Mouse (Mus musculus) left cerebral cortex, postnatal 4 days (tissue): ENCODE data around the gene Smim6. TPM values are rescaled to one million over a fixed set of nuclear protein-coding genes. Genes with fewer than 3 reads are reported as not detected.
A peak's percentile ranks its signal among the peaks of the same experiment; 100 is the strongest.

Experiments used
- DNase-seq: peaks from one replicate; pipeline ENCODE4 v3.0.0-alpha.2; 2022
- intact Hi-C: fragments of 180-260 bp; cut with DNase I; formaldehyde crosslinking; loops from one replicate; pipeline ENCODE4 v1.15.1; 2025
- total RNA-seq, 2 experiments: library from RNA; stranded (reverse); gene quantifications; 2 replicates each; pipeline ENCODE4 v1.2.3; 2021

Gene Smim6
- total RNA-seq, 2 experiments from 2014 or later: not detected

GRCm38 (mm10) chr11:115933108-115933746 lies 21.4 kb downstream of the Smim6 start, which contains the start of the genes Sap30bp and Recql5:
Gene Sap30bp, plus strand, starts transcription at chr11:115933282.
Gene Recql5, minus strand, starts transcription at chr11:115933477.
- intact Hi-C loops: no loop called here
- peak; percentile 98 for DNase-seq

DNA sequence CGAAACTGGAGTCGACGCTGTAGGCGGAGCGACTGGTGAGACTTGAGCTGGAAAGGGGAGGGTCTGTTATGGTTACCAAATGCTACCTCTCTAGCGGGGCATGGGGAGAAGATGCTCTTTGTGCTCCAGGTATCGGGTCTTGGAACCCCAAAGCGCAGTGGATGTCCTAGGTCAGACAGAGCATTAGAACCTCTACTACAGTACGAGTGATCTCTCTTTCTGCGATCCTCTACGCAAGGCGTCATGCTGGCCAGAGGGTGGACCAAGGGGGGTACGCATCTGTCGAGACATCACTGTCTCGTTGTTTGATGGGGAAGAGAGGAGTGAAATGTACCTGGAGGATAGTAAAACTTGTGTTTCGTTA lies 21.9 kb downstream of the Smim6 start:
- intact Hi-C loops: no loop called here
- DNase-seq: no peak

DNA sequence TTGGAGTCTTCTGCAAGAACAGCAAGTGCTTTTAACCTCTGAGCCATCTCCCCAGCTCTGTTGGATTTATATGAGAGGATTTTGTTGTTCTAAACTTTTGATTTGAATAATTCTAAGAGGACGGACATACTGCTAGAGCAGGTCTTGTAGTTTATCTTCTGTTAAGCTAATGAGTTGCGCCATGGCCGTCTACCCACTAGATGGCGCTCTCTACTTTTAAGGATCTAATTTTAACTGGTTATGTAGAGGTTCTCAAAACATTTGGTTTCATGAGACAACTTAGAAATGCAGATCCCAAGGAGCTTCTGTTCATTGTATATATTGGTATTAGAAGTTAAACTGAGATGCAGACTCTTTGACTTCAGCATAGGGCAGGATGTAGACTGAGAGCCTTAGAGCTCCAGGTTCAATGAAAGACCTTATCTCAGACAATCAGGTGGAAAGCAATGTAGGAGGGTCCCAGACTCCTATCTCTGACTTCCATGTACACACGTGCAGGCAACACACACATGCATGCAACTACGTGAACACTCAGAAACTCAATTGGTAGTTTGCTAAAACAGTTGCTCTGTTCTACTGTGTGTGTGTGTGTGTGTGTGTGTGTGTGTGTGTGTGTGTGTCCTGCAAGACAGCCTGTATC lies 28.0 kb downstream of the Smim6 start:
- intact Hi-C loops: loop anchor here (5.0 kb wide), 1 partner anchor 62 kb away; no protein-coding TSS in a partner anchor

GRCm38 (mm10) chr11:115941980-115942379 lies 30.2 kb downstream of the Smim6 start:
- intact Hi-C loops: no loop called here
- DNase-seq: no peak

More for the DNA sequence above, 28.0 kb downstream of the Smim6 start:
- peak; percentile 68 for DNase-seq

GRCm38 (mm10) chr11:115945247-115945646 lies 33.4 kb downstream of the Smim6 start:
- intact Hi-C loops: no loop called here

GRCm38 (mm10) chr11:115946221-115946828 lies 34.5 kb downstream of the Smim6 start:
- intact Hi-C loops: no loop called here
- no peak for DNase-seq

More at GRCm38 (mm10) chr11:115945247-115945646, 33.4 kb downstream of the Smim6 start:
- no peak for DNase-seq

GRCm38 (mm10) chr11:115948316-115948715 lies 36.5 kb downstream of the Smim6 start:
- intact Hi-C loops: no loop called here
- DNase-seq: no peak

GRCm38 (mm10) chr11:115950719-115951118 lies 38.9 kb downstream of the Smim6 start:
- DNase-seq: no peak
- intact Hi-C loops: no loop called here

- intact Hi-C loops: no loop called here
- no peak for DNase-seq
Measured at GRCm38 (mm10) chr11:115954712-115955111, 42.9 kb downstream of the Smim6 start.

GRCm38 (mm10) chr11:115955195-115955858 lies 43.5 kb downstream of the Smim6 start:
- intact Hi-C loops: no loop called here
- peak; percentile 45 for DNase-seq

- peak; percentile 35 for DNase-seq
- intact Hi-C loops: no loop called here
Measured at GRCm38 (mm10) chr11:115956453-115956852, 44.6 kb downstream of the Smim6 start.

DNA sequence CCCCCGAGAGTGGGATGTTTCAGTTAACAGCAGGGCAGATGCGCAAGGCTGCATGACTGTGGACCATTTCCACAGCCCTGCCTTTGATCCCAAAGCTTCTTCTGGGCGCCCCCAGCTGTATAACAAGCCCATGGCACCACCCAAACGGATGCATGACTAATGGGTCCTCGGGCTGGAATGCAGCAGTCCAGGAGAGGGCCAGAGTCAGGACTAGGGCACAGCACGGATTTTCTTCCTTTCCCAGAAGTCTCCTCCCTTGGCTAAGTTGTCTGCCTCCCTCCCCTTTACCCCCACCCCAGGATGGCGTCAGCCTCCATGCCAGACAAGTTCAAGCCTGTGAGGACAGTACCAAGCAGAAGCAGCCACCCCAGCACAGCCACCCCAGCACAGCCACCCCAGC lies 46.2 kb downstream of the Smim6 start:
- intact Hi-C loops: no loop called here
- no peak for DNase-seq

DNA sequence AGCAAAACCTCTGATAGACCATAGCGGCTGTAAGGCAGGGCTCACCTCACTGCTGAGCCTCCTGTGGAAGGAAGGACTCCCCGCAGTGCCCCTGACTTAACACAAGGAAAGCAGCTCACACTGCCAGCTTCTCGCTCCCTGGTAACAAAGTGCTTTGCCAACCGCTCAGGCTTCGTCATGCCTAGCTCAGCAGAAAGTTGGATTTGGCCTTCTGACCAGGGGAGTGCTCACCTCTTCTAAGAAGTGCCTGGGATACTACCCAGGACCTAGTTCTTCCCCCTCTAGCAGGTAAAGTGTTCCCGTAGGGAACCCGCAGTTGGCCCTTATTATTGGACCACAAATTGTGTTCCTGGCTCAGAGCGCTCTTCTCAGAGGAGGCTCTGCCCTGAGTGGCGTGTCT lies 47.2 kb downstream of the Smim6 start:
- intact Hi-C loops: no loop called here
- DNase-seq: no peak

GRCm38 (mm10) chr11:115962651-115963412 lies 51.0 kb downstream of the Smim6 start:
- no peak for DNase-seq
- intact Hi-C loops: no loop called here

Other genes with a start within 250 kb of the Smim6 start
- 100 to 1,000 TPM; 218 to 220 TPM for gene Grb2, start 203.4 kb upstream of the Smim6 start, total RNA-seq
- gene Tmem94, start 146.6 kb upstream of the Smim6 start, total RNA-seq: 10 to 100 TPM; 37.3 to 44.1 TPM
- gene Caskin2, start 98.4 kb upstream of the Smim6 start, total RNA-seq: 10 to 100 TPM; 13.4 to 14.5 TPM
- gene Tsen54, start 97.3 kb upstream of the Smim6 start, total RNA-seq: 10 to 100 TPM; 15.1 to 19.1 TPM
- gene Llgl2, start 88.0 kb upstream of the Smim6 start, total RNA-seq: 1 to 10 TPM; 1.1 to 2.4 TPM
- gene Myo15b, start 53.6 kb upstream of the Smim6 start, total RNA-seq: under 1 TPM in 1 of 2 experiments, not detected in 1; 0.28 TPM
- gene Smim5, start 12.1 kb upstream of the Smim6 start, total RNA-seq: not detected
- 10 to 100 TPM; 51.3 to 67.4 TPM for gene Sap30bp, start 21.3 kb downstream of the Smim6 start, total RNA-seq
- gene Recql5, start 21.5 kb downstream of the Smim6 start, total RNA-seq: 10 to 100 TPM; 20.4 to 22.1 TPM
- gene Itgb4, start 62.7 kb downstream of the Smim6 start, total RNA-seq: 1 to 10 TPM; 3.7 to 4.4 TPM
- 10 to 100 TPM; 36.2 to 37.9 TPM for gene Galk1, start 100.7 kb downstream of the Smim6 start, total RNA-seq
- 100 to 1,000 TPM; 510 to 587 TPM for gene H3f3b, start 115.9 kb downstream of the Smim6 start, total RNA-seq
- 10 to 100 TPM; 38.8 to 42.9 TPM for gene Unk, start 118.3 kb downstream of the Smim6 start, total RNA-seq
- gene Unc13d, start 165.9 kb downstream of the Smim6 start, total RNA-seq: 1 to 10 TPM in 1 of 2 experiments, under 1 TPM in 1; 0.56 to 1.2 TPM
- 100 to 1,000 TPM; 171 to 176 TPM for gene Wbp2, start 175.0 kb downstream of the Smim6 start, total RNA-seq
- gene Trim47, start 215.2 kb downstream of the Smim6 start, total RNA-seq: 1 to 10 TPM; 9.2 to 9.3 TPM
- 1 to 10 TPM; 4.9 to 5.2 TPM for gene Trim65, start 219.1 kb downstream of the Smim6 start, total RNA-seq
- gene Mrpl38, start 226.9 kb downstream of the Smim6 start, total RNA-seq: 10 to 100 TPM; 52.2 to 54.0 TPM